Mouse (Mus musculus): ENCODE measurements around the gene Ebf1. TPM values are rescaled to one million over a fixed set of nuclear protein-coding genes. Genes with fewer than 3 reads are reported as not detected.

Ebf1 gene
- total RNA-seq, 2 experiments from 2014 or later = 2.9 to 6.1 TPM

DNA sequence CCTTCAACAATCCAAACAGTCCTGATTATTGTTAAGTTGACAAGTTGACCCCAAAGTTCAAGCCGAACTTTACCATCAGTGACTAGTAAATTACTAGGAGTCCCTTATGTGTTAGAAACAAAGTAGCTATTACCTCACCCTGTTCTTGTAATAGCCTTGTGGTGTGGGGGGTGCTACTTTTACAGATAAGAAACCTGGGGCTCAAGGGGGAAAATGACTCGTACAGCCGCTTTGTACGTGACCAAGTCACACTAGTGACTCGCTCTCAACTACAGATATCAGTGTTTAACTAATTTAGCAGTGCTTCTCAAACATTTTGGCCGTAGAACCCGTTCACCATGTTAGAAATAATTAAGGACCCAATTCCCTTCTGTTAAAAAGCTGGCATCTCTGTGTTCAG is 100.5 kb downstream of the Ebf1 start:
- DNase-seq (ENCODE audit: low spot score in 2 of 2) = no peak
- intact Hi-C loops (cut with DNase I) = no loop called here

DNA sequence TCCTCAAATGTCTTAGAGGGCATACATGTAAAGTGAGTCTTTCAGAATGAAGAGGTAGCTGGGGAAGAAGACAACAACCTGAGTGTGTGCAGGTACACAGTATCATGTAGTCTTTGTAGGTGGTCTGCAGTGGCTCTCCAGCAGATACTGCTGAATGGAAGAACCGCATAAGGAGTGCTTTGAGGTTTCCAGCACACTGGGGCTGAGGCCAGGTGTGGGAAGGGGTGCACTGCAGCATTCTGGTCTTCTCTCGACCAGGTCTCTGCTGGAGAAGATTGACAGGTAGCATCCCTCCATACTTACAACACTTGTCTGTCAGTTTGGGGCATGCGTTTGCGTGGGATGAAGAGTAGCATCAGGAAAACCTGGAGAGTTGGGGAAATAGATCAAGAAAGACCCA is 104.9 kb downstream of the Ebf1 start:
- DNase-seq (ENCODE audit: low spot score in 2 of 2) = no peak
- intact Hi-C loops (cut with DNase I) = no loop called here

DNA sequence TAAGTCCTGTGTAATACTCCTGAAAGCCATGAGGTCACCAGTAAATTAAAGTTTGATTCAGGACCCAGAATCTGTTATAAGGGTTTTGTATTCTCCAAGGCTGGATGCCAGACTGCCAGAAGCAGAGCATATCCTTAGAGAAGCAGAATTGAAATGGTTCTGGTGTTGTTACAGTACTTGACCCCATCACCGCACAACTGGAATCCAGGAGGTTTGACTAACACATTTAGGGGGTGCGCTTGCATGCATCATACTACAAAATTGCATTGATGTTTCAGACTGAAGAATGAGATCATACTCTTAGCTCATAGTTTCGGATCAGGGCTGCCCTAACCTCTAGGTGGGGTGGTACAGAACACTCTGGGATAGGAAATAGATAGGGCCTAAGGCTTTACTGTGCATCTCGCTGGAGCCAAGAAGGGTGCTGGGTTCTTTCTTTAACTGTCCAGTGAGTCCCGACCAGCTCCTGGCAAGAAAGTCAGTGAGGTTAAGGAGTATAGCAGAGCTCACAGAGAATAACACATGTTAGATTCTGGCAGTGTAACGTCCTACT is 106.9 kb downstream of the Ebf1 start:
- intact Hi-C loops (cut with DNase I) = no loop called here
- no peak for DNase-seq (ENCODE audit: low spot score in 2 of 2)

DNA sequence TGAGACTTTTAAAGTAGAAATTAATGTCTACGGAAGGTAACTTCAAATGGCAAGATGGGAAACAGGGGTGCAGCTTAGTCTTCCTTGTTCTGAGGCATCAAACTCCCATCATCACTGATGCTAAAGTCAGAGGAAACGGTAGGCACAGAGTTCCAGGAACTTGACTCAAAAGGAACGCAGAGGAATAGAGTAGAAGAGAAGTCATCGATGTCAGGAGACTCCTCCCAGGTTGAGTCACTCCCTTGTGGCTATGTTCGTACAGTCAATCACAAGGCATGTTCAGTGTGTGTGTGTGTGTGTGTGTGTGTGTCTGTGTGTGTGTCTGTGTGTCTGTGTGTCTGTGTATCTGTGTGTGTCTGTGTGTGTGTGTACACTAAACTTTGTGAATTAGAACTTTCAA is 108.6 kb downstream of the Ebf1 start:
- no peak for DNase-seq (ENCODE audit: low spot score in 2 of 2)
- intact Hi-C loops (cut with DNase I) = no loop called here

DNA sequence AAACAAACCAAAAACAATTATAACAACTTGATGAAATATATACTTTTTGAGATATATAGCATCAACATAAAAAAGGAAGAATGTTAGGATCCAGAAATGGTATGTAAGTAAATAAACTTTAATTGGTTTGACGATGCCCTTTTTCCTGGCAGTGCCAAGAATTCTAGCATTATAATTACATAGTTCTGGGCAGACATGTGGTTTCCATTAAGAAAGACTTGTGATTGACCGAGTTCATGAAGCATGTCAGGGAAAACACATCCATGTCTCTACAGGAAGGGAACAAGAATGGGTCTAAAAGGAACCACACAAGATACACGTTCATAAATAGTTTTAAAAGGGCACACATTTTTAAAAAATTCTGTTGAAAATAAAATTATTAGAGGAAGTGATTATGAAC is 110.3 kb downstream of the Ebf1 start:
- intact Hi-C loops (cut with DNase I) = no loop called here
- no peak for DNase-seq (ENCODE audit: low spot score in 2 of 2)

DNA sequence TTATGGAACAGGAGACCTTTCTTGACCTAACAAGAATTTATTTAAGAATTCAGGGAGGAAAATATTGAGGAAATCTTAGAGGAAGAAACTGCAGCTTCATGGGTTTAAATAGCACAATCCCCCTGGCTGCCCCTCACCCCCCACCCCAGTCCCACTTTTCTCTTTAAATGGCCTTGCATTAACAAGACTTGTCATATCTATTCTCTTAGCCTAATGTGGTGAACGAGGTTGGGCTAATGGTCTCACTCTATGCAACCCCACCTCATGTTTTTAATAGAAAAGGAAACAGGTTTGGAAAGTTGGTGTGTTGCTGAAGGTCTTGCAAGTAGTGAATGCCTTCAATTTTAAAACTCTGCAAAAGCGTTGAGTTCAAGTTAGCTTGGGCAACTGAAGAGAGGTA is 110.7 kb downstream of the Ebf1 start:
- intact Hi-C loops (cut with DNase I) = no loop called here
- no peak for DNase-seq (ENCODE audit: low spot score in 2 of 2)

DNA sequence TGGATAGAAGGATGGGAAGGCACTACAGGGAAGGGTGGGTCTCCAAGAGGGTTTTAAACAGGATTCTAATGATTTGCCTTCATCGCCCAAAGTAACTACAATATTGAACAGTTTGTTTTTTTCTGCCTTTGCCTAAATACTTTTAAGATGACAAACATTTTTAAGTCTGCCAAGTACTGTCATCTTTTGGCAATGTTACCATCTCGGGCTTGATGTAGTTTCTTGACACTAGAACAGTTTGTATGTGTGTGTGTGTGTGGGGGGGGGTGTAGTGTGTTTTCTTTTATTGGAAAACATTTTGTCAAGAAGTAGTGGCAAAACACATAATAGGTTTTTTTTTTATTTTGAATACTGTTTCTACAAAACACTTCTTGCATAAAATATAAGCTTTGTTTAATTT is 111.2 kb downstream of the Ebf1 start:
- DNase-seq (ENCODE audit: low spot score in 2 of 2) = no peak
- intact Hi-C loops (cut with DNase I) = no loop called here

DNA sequence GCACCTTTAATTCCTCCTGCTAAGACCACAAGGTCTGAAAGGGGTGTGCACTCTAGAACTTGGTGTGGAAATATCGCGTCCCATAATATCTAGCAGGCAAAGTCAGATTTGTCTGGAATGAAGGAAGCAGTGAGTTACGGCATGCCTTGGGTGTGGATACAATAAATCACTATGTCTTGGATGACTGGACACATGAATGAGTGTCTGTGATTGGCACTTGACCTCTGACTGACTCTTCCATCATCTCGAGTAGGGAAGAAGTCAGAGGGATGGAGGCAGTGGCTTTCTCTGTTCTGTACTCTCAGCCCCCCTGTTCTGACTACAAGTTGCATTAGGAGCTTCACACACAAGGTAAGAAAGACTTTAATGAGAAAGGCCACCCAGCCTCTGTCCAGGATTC is 112.8 kb downstream of the Ebf1 start:
- intact Hi-C loops (cut with DNase I) = no loop called here
- DNase-seq (ENCODE audit: low spot score in 2 of 2) = no peak

DNA sequence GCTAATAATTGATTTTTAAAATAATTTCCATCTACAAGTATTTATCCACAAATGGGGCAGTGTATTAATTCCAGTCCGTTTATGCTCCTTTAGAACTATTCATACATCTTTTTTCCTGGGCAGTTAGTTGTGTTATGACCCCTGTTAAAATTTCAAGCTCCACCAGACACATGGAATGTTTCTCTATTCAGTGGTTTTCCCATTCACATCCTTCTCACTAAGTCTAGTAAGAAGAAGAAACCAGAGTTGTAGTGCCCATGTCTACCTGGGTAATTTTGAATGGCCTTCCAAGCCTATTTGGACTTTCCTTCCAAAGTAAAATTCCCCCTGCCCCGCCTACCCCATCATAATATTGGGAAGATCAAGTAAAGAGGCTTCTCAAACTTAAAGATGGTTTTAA is 114.6 kb downstream of the Ebf1 start:
- intact Hi-C loops (cut with DNase I) = no loop called here
- DNase-seq (ENCODE audit: low spot score in 2 of 2) = no peak

DNA sequence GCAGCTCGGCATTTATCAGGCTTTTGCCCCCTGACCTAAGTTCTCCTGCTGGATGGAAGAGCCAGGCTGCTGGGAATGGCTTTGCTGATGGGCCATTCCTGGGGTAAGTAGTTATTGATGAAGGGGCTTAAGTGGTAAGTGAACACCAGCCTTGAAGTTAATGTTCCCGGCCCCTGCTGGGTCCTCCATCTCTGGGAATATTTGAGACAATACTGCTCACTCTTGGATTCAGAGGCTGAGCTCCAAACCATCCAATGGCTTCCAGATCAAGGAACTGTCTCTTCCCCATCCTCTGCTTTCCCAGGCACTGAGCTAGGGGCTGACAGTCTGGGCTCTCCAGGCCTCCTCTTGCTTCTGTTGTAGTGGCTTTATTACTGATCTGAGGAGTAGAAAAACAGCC is 116.2 kb downstream of the Ebf1 start:
- intact Hi-C loops (cut with DNase I) = no loop called here

DNA sequence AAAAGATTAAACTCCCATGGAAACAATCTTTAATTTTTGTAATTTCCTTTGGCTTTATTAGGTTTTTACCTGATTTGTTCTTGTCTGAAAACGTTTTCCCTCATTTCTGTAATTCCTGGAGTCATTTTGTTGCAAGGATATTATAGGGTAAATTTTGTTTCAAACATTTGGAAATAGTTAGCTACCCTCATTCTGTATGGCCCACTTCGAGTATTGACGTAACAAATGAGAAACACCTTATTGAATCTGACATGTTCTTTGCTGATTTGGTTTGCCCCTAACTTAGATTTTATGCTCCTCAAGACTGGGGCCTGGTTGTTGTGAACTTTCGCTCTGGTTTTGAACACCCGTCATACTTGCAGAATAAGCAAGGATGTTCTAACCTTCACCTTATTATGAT is 120.9 kb downstream of the Ebf1 start:
- intact Hi-C loops (cut with DNase I) = no loop called here

More for the DNA sequence above, 116.2 kb downstream of the Ebf1 start:
- no peak for DNase-seq (ENCODE audit: low spot score in 2 of 2)

DNA sequence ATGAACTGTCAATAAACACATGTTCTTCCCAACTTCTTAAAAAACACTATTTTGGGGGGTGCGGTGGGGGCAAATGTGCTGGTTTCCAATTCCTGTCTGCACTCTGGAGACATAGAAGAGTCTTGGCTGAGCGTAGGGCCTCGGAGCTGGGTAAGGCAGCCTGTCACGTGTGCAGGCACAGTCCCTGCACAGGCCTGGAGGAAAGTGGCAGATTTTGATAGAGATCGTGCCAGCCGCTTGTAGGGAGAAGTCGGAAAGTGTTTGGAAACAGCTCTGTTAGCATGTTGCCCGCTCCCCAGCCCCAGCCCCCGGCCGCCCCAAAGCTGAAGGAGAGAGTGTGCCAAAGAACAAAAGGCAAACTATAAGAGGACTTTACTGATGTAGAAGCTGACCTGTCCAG is 121.7 kb downstream of the Ebf1 start:
- intact Hi-C loops (cut with DNase I) = no loop called here
- DNase-seq (ENCODE audit: low spot score in 2 of 2) = no peak

More for the DNA sequence above, 120.9 kb downstream of the Ebf1 start:
- no peak for DNase-seq (ENCODE audit: low spot score in 2 of 2)

DNA sequence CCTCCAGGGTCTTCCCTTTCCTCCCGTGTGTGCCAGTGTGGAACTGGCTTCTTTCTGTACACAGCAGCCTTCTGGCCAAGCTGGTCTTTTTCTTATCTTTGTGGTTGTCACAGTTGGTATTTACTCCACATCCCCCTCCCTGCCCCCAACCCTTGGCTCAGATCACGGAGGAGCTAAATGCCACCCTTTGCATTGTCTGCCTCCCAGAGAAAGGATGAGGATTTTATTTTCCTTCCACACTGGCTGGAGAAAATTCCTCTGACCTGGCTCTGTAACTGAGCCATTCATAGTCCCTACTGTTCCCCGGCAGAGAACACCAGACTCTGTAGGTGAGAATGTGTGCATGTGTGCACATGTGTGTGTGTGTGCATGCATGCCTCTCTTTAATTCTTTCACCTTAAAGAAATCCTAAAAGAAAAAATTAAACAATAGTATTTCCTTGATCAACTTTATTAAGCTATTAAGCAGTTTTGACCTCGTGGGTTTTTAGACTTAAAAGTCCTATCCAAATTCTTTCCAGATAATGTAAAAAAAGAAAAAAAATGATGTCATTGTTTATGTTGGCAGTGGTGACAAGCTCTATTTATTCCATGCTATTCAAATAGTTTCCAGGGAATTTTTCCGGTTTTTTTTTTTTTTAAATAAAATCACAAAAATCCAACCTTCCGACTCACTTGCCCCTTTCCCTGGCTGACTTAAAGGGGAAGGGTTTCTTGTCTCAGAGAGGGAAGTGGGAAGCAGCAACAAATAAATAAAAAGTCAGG is 123.3 kb downstream of the Ebf1 start:
- DNase-seq (ENCODE audit: low spot score in 2 of 2) = no peak
- intact Hi-C loops (cut with DNase I) = no loop called here

DNA sequence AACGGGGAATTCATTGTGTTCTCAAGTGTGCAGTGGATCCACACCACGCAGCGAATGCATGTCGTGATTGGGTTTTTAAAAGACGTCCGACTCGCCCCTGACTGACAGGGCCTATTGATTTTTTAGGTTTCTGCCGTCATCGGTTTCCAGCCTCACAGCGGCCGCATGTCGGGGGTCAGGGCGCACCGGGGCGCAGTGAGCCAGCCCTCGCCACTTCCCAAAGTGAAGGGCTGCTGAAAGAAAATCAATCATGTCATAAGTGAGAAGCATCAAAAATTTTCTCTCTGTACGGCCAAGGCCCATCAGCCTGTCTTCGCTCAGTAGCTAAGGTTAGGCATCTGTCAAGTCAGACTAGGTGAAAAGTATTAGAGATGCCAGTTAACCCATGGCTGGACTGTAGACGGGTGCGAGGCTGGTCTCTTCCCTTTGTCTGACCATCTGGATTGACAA is 124.0 kb downstream of the Ebf1 start:
- no peak for DNase-seq (ENCODE audit: low spot score in 2 of 2)
- intact Hi-C loops (cut with DNase I) = no loop called here

DNA sequence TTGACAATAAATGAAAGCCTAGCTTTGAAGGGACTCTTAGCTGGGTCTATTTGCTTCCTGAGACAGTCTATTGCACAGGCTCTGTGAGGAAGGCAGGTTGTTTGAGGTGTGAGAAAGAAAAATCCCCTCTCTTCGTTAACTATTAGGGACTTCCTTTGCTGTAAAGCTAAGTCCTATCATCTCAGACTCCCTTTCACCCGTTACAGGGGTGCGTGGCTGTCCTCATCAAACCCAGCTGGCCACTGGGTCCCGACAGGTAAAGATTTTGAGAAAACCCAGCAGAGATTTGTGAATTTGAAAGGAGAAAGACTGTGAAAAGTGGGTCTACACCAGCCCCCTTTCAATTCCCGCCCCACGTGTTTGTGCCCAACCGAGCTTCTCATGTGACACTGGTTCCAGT is 127.3 kb downstream of the Ebf1 start:
- no peak for DNase-seq (ENCODE audit: low spot score in 2 of 2)
- intact Hi-C loops (cut with DNase I) = no loop called here

DNA sequence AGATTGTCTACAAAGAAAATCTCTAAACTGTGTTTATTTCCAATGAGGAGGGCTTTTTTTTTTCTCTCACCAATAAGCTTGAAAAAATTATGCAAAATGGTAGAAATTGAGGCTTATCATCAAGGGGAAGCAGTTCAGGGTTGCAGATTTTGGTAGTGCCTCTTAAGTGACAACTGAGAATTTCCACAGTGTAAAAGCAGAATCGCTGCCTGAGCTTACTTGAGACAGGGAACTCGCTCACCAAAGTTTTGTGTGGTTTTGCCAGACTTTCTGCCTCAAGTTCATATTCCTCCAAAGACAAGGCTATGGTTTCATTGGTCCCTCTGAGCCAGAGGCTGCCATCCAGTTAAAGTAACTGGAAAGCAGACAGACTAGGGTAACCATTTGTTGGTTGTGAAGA is 128.8 kb downstream of the Ebf1 start:
- intact Hi-C loops (cut with DNase I) = no loop called here
- no peak for DNase-seq (ENCODE audit: low spot score in 2 of 2)

DNA sequence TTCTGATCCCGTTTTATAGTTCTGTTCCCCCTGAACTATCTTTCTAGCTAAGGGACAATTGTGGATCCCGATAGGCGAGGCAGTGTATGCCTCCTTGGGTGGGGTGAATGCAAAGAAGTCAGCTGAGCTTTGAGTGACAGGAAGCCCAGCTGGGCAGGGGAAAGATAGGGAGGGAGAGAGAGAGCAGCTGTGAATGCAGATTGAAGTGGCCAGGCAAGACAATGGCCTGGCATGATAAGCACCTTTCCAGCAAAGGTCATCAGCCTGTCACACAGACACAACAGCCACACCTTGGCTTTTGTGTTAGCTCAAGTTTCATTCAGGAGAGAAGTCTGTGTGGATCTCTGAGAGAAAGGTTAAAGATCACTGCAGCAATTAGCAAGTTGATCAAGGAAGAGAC is 129.6 kb downstream of the Ebf1 start:
- intact Hi-C loops (cut with DNase I) = no loop called here
- DNase-seq (ENCODE audit: low spot score in 2 of 2) = no peak

DNA sequence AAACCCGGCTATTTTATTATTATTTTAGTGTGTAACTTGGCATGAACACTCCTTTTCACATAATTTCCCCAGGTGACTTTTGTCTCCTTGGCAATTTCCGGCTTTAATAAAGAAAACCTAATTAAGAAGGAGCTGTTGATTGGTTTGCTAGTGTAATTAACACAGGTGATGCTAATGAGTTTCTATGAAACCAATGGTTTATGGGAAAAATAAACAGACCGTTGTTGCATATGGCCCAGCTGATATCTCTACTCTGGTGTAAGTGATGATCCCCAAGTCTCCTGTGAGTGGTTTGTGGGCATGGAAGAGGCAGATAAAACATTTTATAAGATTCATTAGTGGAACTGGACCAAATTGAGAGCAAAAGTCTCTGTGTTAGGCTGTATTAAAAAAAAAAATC is 132.2 kb downstream of the Ebf1 start:
- DNase-seq (ENCODE audit: low spot score in 2 of 2) = no peak
- intact Hi-C loops (cut with DNase I) = no loop called here

DNA sequence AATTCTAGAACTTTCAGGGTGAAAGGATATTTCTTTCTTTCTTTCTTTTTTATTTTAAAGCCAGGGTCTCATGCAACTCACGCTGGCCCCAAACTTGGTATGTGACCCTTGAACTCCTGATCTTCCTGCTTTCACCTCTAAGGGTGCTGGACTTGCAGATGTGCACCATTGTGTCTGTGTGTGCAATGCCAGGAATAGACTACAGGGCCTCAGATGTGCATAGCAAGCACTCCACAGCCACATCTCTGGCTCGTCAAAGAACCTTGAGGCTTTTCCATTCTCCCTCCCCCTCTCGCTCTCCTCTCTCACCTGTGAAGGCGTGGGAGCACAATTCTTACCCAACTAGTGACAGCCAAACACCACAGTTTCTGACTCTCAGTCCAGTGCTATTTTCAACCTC is 137.2 kb downstream of the Ebf1 start:
- no peak for DNase-seq (ENCODE audit: low spot score in 2 of 2)
- intact Hi-C loops (cut with DNase I) = no loop called here

DNA sequence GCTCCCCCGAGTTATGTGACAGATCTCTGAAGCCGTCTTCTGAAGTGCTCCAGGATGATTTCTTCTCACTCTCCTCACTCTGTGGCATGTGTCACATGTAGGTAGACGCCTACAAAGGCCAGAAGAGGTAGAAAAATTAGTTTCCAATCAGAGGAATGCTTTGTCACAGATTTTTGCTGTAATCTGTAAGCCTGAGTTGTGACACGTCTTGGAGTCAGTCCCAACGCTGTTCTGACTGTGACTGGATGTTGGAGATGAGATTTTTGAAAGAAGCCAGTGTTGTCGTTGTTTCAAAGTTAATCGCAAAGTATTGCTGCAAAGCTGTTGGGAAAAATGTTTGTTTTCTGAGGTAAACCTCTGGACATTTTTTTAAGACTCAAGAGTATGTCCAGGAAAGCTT is 139.2 kb downstream of the Ebf1 start:
- intact Hi-C loops (cut with DNase I) = no loop called here
- no peak for DNase-seq (ENCODE audit: low spot score in 2 of 2)

DNA sequence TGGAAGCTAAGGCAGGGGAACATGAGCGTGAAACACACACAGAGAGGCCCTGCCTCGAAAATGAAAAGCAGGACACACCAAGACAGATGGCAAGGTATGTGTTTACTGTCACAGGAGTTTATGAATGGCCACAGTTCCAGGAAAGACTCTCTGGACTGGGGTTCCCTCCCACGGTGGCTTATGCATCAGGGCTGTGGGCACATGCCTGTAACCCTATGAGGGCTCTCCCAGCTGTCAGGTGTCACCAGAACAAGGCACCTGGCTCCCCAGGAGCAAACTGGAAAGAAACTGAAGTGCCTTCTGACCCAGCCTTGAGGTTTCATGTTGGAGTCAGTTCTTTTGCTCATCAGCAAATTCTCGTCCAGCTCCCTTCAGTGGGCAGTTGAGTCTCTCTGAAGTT is 141.7 kb downstream of the Ebf1 start:
- DNase-seq (ENCODE audit: low spot score in 2 of 2) = no peak
- intact Hi-C loops (cut with DNase I) = no loop called here
